ENCODE assay signal across 8 mouse cellular contexts in genomic region chr2:165055905-165056304, GRCm38 (mm10). TPM values are rescaled to one million over a fixed set of nuclear protein-coding genes. Genes with fewer than 3 reads are reported as not detected.
DNase-seq lines count a peak whose midpoint lies in the region; ATAC-seq lines count a peak whose summit lies in the region.

No protein-coding gene starts in this region.

- ATAC-seq in lung, embryonic 15.5 days (ENCODE audit: borderline replicate concordance, extremely low read depth, low FRiP score, low TSS enrichment), result peak; percentile 60; the same call in 1 of the 2 replicates

- peaks cover 40% of the 10 kb centered on the region for H3K4me1 ChIP-seq in lung, embryonic 15.5 days

- no peaks in the 10 kb centered on the region for H3K9me3 ChIP-seq in lung, embryonic 15.5 days

- H3K27me3 ChIP-seq in lung, embryonic 15.5 days, result peaks cover 3% of the 10 kb centered on the region; the same call in 1 of the 2 replicates

- WGBS in lung, embryonic 15.5 days, result 3% methylated on average over 7 of the region's 7 CpGs

- no peaks in the 10 kb centered on the region for H3K36me3 ChIP-seq in lung, embryonic 15.5 days

- DNase-seq in adrenal gland, postnatal 14 days, result peak; percentile 33
- no peak for DNase-seq in adrenal gland, postnatal 4 days (ENCODE audit: low spot score in 2 of 2)
- DNase-seq in forelimb bud, embryonic 11.5 days (ENCODE audit: low read depth, low spot score), result peak; percentile 43
- peak; percentile 19 for DNase-seq in kidney, adult 11 months
- DNase-seq in testis, postnatal 10 days (ENCODE audit: low spot score), result no peak
- DNase-seq in layer of hippocampus, postnatal 10 days (ENCODE audit: low spot score in 2 of 2), result no peak
- DNase-seq in left cerebral cortex, adult 9 months (ENCODE audit: low spot score in 2 of 2), result no peak

- peak overlapping the region; percentile 46 for H3K4me3 ChIP-seq in lung, embryonic 15.5 days

- peak overlapping the region; percentile 63 for H3K4me2 ChIP-seq in lung, embryonic 15.5 days

- H3K27ac ChIP-seq in lung, embryonic 15.5 days, result peak overlapping the region; percentile 57

- H3K9ac ChIP-seq in lung, embryonic 15.5 days, result peak overlapping the region; percentile 34

RNA-seq across cellular contexts. Expression of gene Cd40, which starts 0.5 kb away (rescaled TPM):
- 3.3 and 6.5 TPM in 2 replicates for total RNA-seq in adrenal gland, postnatal 14 days (2021)
- 1 to 10 TPM; 6.3 to 8.5 TPM for total RNA-seq in adrenal gland, postnatal 4 days (2021)
- polyA plus RNA-seq in lung, embryonic 15.5 days (2015; fragmentation: Nextera tagmentation; extraction: Ambion mirVana), result 30.2 and 35.4 TPM in 2 replicates
- 1 to 10 TPM; 1.5 to 3.8 TPM for total RNA-seq in layer of hippocampus, postnatal 10 days (2021)

RNA-seq across cellular contexts. Expression of gene Ncoa5, which starts 21.2 kb away (rescaled TPM):
- total RNA-seq in adrenal gland, postnatal 14 days (2021), result 37.6 and 40.5 TPM in 2 replicates
- total RNA-seq in adrenal gland, postnatal 4 days (2021), result 10 to 100 TPM; 43.7 to 50.1 TPM
- 67.4 and 73.8 TPM in 2 replicates for polyA plus RNA-seq in lung, embryonic 15.5 days (2015; fragmentation: Nextera tagmentation; extraction: Ambion mirVana)
- 10 to 100 TPM; 55.8 to 57.6 TPM for total RNA-seq in layer of hippocampus, postnatal 10 days (2021)

RNA-seq across cellular contexts. Expression of gene 1700025C18Rik, which starts 34.6 kb away (rescaled TPM):
- not detected in 2 replicates for total RNA-seq in adrenal gland, postnatal 14 days (2021)
- not detected for total RNA-seq in adrenal gland, postnatal 4 days (2021)
- not detected in 2 replicates for polyA plus RNA-seq in lung, embryonic 15.5 days (2015; fragmentation: Nextera tagmentation; extraction: Ambion mirVana)
- total RNA-seq in layer of hippocampus, postnatal 10 days (2021), result not detected

Comparison
In these comparisons a context has a peak if more than half of its experiments do, and no peak if none do; other contexts are left out.
1. DNase-seq: peak in adrenal gland, postnatal 14 days (single experiment), forelimb bud, embryonic 11.5 days (single experiment) and kidney, adult 11 months (single experiment); none in adrenal gland, postnatal 4 days (0 of 2), testis, postnatal 10 days (single experiment), layer of hippocampus, postnatal 10 days (0 of 2) and left cerebral cortex, adult 9 months (0 of 2).